Mouse (Mus musculus) heart, embryonic 15.5 days (tissue): ENCODE data around the gene Sh2d4b. TPM values are rescaled to one million over a fixed set of nuclear protein-coding genes. Genes with fewer than 3 reads are reported as not detected.

Source experiments
- ATAC-seq: fragments of 200-750 bp; cut with Nextera tagmentation; replicated peaks from 2 replicates; pipeline ENCODE4 v1.8.0; 2017; ENCODE audit warnings: low read depth, moderate TSS enrichment; ENCODE audit not compliant: insufficient number of reproducible peaks, insufficient read depth, low FRiP score
- H3K27ac ChIP-seq: fragments of 300-500 bp; sonication (generic); 2 replicates; pipeline ENCODE4 v1.5.1; 2015; ENCODE audit warnings: mild to moderate bottlenecking, inconsistent platforms
- H3K27me3 ChIP-seq: fragments of 300-500 bp; sonication (generic); 2 replicates; pipeline ENCODE4 v1.6.1; 2015; ENCODE audit warnings: inconsistent platforms
- H3K36me3 ChIP-seq: fragments of 300-500 bp; sonication (generic); 2 replicates; pipeline ENCODE4 v1.6.1; 2015; ENCODE audit warnings: mild to moderate bottlenecking, inconsistent platforms
- H3K4me1 ChIP-seq: fragments of 300-500 bp; sonication (generic); replicated peaks from 2 replicates; pipeline ENCODE4 v1.6.1; 2015; ENCODE audit warnings: inconsistent platforms
- H3K4me2 ChIP-seq: fragments of 300-500 bp; sonication (generic); 2 replicates; pipeline ENCODE4 v1.6.1; 2015; ENCODE audit warnings: inconsistent platforms, mild to moderate bottlenecking, moderate library complexity
- H3K4me3 ChIP-seq: fragments of 300-500 bp; sonication (generic); 2 replicates; pipeline ENCODE4 v1.5.1; 2015; ENCODE audit warnings: mild to moderate bottlenecking, inconsistent platforms
- H3K9ac ChIP-seq: fragments of 300-500 bp; sonication (generic); 2 replicates; pipeline ENCODE4 v1.6.1; 2015; ENCODE audit warnings: mild to moderate bottlenecking, inconsistent platforms
- H3K9me3 ChIP-seq: fragments of 300-500 bp; sonication (generic); replicated peaks from 2 replicates; pipeline ENCODE4 v1.6.1; 2016; ENCODE audit warnings: inconsistent platforms
- WGBS: fragments of 180-500 bp; shearing (Covaris S2); methylation state at CpG from one replicate; pipeline ENCODE4 v1.1.7; 2015; ENCODE audit warnings: mixed read lengths; 5-methylcytosine and 5-hydroxymethylcytosine counted together
- polyA plus RNA-seq: library from polyadenylated mRNA; unstranded; fragments of >200 nt; fragmentation: Nextera tagmentation; extraction: Ambion mirVana; gene quantifications from 2 replicates; pipeline ENCODE4 v1.2.1, GENCODE M21; 2015

Gene Sh2d4b
- polyA plus RNA-seq, 1 experiment from 2014 or later = 0.69 TPM

DNA sequence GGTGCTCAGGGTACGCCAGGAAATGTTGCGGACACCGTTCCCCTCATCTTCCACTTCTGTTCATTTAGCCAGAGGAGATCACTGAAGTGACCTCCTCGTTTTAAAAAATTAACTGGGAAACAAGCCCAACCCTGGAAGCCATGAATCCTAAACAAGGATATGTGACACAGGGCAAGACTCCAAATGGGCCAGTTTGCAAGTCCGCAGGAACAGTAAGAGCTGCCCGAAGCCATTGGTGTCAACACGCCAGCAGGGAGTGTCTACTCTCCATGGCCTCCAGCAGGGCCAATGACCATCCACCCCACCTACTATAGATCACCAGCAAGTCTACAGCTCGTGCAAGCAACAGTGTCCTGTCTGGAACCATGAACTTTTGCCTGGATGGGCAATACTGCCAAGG, 12.7 kb upstream of the Sh2d4b start:
- H3K36me3 ChIP-seq = peaks cover 33% of the 10 kb centered on the region; the same call in 1 of the 2 replicates
- peaks cover 19% of the 10 kb centered on the region for H3K4me1 ChIP-seq
- H3K9me3 ChIP-seq = no peaks in the 10 kb centered on the region
- no peak for ATAC-seq
- no peak overlapping the region for H3K9ac ChIP-seq
- H3K27ac ChIP-seq = no peak overlapping the region
- no peak overlapping the region for H3K4me3 ChIP-seq
- no peak overlapping the region for H3K4me2 ChIP-seq
- no peaks in the 10 kb centered on the region for H3K27me3 ChIP-seq
- WGBS = 87% methylated on average over 8 of the region's 8 CpGs

DNA sequence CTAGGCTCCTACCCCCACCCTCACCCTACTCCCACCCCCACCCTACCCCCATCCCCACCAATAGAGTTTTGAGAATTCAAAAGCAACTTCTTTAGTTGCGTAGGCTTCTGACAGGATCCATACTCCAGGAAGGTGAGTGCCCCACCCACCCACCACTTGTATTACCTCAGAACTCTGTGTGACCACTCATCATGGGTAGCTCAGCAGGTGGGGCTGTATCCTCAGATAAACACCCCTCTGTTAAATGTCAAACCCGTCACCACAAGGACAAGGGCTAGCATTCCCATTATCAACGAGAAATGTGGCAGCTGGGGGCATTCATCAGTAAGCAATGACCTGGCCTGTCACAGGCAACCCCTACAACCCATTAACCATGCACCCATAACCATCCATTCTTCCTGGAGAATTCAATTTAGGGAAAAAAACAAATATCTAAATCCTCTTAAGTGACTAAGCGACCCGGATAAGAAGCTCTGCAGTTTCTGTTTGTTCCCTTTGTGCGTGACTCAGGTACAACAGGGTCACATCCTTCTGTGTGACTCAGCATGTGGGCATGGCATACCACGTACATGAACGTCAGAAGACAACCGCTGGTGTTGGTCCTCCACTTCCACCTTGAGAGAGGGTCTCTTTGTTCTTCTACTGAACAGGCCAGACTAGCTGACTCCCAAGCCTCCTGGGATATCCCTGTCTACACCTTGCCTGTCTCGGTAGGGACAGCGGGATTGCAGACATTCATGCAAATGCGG, 9.4 kb upstream of the Sh2d4b start:
- H3K36me3 ChIP-seq = 0 out of 2 replicates have a peak, but pooled peaks cover 4% of the 10 kb centered on the region
- no peaks in the 10 kb centered on the region for H3K27me3 ChIP-seq
- WGBS = 68% methylated on average over 12 of the region's 12 CpGs
- H3K9me3 ChIP-seq = no peaks in the 10 kb centered on the region
- ATAC-seq = no peak
- no peak overlapping the region for H3K9ac ChIP-seq
- H3K4me3 ChIP-seq = no peak overlapping the region
- H3K4me2 ChIP-seq = no peak overlapping the region
- H3K4me1 ChIP-seq = peaks cover 17% of the 10 kb centered on the region
- H3K27ac ChIP-seq = no peak overlapping the region

DNA sequence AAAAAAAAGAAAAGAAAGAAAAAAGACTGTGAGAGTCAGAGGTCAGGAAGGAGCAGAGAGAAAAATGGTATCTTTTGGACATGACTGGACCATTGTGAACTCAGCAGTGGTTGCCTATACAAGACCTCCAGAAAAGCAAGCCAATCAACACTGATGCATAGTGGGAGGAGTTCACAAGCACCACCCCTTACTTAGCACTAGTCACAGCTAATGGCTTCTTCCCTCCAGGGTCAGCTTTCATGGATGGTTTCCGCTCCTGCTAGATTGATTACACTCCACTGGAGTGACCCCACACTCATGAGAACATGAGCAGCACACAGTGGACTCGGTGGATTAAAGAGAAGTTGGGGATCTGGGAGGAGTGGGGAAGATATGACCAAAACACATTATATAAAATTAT, 7.2 kb upstream of the Sh2d4b start:
- H3K36me3 ChIP-seq = no peaks in the 10 kb centered on the region
- 0 out of 2 replicates have a peak, but pooled peaks cover 3% of the 10 kb centered on the region for H3K4me1 ChIP-seq
- no peak overlapping the region for H3K4me3 ChIP-seq
- no peak overlapping the region; the same call in 1 of the 2 replicates for H3K27ac ChIP-seq
- no peaks in the 10 kb centered on the region for H3K9me3 ChIP-seq
- WGBS = 66% methylated on average over 2 of the region's 2 CpGs
- H3K27me3 ChIP-seq = no peaks in the 10 kb centered on the region
- H3K4me2 ChIP-seq = no peak overlapping the region
- H3K9ac ChIP-seq = no peak overlapping the region
- ATAC-seq = no peak

DNA sequence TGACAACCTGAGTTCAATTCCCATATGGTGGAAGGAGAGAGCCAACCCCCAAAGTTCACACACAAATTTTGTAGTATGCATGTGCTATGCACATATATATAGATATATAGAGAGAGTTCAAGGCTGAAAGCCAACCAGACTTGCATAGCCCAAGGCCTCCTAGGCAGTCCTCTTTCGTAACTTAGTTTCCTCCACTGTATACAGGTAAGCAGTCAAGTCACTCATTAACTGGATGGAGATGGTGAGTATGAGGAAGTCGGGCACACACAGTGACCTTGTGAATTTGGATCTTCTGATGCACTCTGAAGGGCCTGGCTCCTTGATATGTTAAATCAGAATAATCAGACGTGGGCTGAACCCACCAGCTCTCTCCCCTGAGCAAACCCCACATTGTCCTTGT, 4.8 kb upstream of the Sh2d4b start:
- no peak for ATAC-seq
- H3K4me3 ChIP-seq = no peak overlapping the region
- 84% methylated on average over 3 of the region's 3 CpGs for WGBS
- H3K9ac ChIP-seq = no peak overlapping the region
- H3K27ac ChIP-seq = no peak overlapping the region
- peaks cover 19% of the 10 kb centered on the region; the same call in 1 of the 2 replicates for H3K4me1 ChIP-seq
- H3K36me3 ChIP-seq = no peaks in the 10 kb centered on the region
- no peaks in the 10 kb centered on the region for H3K27me3 ChIP-seq
- no peaks in the 10 kb centered on the region for H3K9me3 ChIP-seq
- H3K4me2 ChIP-seq = no peak overlapping the region

DNA sequence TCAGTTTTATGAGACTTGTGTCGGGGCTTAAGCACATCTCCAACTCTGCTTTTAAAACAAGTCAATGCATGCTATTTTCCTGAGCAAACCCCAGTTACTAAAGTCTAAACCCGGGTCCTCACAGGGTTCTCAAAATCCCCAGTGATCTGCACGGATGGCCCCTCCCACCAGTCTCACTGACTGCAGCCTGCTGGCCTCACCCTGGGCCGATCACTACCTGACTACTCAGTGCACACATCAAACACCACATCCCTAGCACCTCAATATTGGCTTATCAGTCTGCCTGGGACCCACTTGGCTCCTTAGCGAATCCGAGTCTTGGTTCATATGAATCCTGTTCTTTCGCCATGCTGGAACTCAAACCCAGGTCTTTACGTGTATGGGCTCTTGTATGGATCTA, 2.6 kb upstream of the Sh2d4b start:
- Histone ChIP-seq H3K27me3 (no peaks in the 10 kb centered on the region), H3K9ac (no peak overlapping the region), H3K9me3 (no peaks in the 10 kb centered on the region), H3K4me2 (no peak overlapping the region), H3K4me3 (no peak overlapping the region), H3K27ac (no peak overlapping the region), H3K4me1 (peaks cover 16% of the 10 kb centered on the region; the same call in 1 of the 2 replicates), H3K36me3 (no peaks in the 10 kb centered on the region)
- 66% methylated on average over 8 of the region's 8 CpGs for WGBS
- no peak for ATAC-seq

DNA sequence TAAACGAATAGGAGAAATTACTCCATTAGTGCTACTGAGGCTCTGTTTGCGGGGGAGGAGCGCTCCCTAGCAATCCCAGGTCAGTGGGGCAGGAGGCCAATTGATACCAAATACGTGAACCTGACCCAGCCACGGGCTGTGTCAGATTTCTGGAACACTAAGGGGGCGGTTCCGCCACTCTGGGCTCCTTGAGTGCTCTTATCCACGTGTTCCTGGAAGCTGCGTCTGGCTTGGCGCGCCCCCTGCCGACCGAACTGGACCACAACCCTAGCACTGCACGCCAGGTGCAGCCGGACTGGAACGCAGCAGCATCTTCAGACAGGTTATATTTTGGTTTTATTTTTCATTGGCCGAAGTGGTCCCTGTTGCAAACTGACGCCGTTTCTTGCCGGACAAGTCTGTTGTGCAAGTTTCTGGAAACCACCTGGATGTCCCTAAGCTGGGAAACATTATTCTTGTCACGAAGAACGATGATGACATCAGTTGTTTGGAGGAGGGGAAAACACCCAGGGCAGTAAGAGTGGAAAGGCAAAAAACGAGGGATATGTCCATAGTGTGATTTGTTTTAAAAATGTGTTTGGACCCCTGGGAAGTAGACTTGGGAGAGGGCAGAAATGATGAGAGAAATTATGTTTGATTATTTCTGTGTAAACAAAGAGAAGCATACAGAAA, 1.6 kb upstream of the Sh2d4b start:
- Histone ChIP-seq H3K4me1 (peaks cover 16% of the 10 kb centered on the region; the same call in 1 of the 2 replicates), H3K4me2 (peak overlapping the region; percentile 55), H3K9me3 (no peaks in the 10 kb centered on the region), H3K36me3 (no peaks in the 10 kb centered on the region), H3K27ac (no peak overlapping the region), H3K4me3 (peak overlapping the region; percentile 11), H3K27me3 (no peaks in the 10 kb centered on the region), H3K9ac (no peak overlapping the region)
- 13% methylated on average over 23 of the region's 23 CpGs for WGBS
- ATAC-seq = peak; percentile 65

DNA sequence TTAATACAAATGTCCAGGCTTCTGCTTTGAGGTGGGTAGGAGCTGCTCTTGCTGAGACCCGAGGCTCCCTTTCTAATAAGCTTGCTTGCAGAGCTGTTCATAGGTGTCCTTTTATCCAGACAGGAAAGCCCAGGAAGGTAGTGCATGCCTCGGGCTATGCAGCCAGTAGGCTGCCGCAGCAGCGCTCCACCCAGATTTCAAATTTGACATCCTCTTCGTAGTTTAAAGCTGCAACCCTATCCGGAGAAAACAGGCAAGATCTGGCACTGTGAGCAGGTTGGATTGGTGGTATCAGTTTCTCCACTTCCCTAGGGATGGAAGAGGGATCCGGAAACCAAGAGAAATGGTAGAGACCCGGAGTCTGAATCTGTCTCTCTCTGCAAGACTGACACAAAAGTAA, 818 bp upstream of the Sh2d4b start:
- H3K27ac ChIP-seq = 0 out of 2 replicates have a peak overlapping the region, but pooled peaks have one; percentile 11

DNA sequence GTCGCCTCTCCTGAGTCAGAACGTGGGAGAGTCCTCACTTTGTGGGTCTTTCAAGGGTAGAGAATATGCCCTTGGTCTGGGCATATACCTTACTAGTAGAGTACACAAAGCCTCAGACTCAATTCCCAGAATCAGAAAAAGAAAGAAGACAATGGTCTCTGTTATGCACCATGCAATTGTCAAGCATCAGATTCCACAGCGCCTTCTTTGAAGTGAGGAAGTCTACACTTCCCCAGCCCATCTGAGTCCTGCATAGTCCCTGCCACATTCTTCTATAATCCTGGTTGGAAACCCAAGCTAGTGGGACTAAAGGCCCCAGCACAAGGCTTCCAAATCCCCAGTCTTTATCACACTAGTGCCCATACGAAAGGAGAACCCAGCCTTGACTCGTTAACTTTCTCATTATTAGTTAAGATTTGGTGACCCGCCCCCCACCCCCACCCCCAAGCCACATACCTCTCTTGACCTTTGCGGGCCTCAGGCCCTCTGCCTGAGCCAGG, 690 bp downstream of the Sh2d4b start:
- no peak overlapping the region for H3K4me3 ChIP-seq
- no peak for ATAC-seq
- no peak overlapping the region for H3K27ac ChIP-seq
- H3K27me3 ChIP-seq = no peaks in the 10 kb centered on the region
- H3K36me3 ChIP-seq = no peaks in the 10 kb centered on the region
- H3K9ac ChIP-seq = no peak overlapping the region
- WGBS = 86% methylated on average over 7 of the region's 7 CpGs
- no peaks in the 10 kb centered on the region for H3K9me3 ChIP-seq
- peaks cover 16% of the 10 kb centered on the region; the same call in 1 of the 2 replicates for H3K4me1 ChIP-seq
- H3K4me2 ChIP-seq = no peak overlapping the region

More for the DNA sequence above, 818 bp upstream of the Sh2d4b start:
- H3K4me1 ChIP-seq = peaks cover 16% of the 10 kb centered on the region; the same call in 1 of the 2 replicates
- H3K4me2 ChIP-seq = no peak overlapping the region
- no peaks in the 10 kb centered on the region for H3K9me3 ChIP-seq
- no peaks in the 10 kb centered on the region for H3K27me3 ChIP-seq
- no peak overlapping the region for H3K9ac ChIP-seq
- no peaks in the 10 kb centered on the region for H3K36me3 ChIP-seq
- ATAC-seq = no peak
- 57% methylated on average over 8 of the region's 8 CpGs for WGBS
- H3K4me3 ChIP-seq = no peak overlapping the region

DNA sequence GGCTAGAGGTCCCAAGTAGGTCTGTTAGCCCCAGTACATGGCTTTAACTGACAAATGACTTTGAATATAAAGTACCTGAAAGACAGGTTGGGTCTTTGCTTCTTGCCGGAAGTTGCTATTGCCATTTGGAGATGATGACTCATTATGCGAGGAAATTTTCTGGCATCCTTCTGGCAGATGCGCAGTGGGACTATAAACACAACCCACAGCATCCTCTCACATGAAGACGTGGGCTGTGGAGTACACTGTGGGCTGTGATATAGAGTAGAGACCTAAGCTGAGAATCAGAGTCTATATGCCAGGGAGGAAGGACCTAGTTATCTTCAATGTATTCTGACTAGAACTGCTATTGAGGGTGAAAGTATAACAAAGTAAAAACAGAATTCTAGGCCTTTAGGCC, 1.6 kb downstream of the Sh2d4b start:
- Histone ChIP-seq H3K4me1 (peaks cover 16% of the 10 kb centered on the region; the same call in 1 of the 2 replicates), H3K9me3 (no peaks in the 10 kb centered on the region), H3K4me2 (no peak overlapping the region), H3K27ac (no peak overlapping the region), H3K9ac (no peak overlapping the region), H3K36me3 (no peaks in the 10 kb centered on the region), H3K4me3 (no peak overlapping the region), H3K27me3 (no peaks in the 10 kb centered on the region)
- no peak for ATAC-seq
- 85% methylated on average over 4 of the region's 4 CpGs for WGBS

DNA sequence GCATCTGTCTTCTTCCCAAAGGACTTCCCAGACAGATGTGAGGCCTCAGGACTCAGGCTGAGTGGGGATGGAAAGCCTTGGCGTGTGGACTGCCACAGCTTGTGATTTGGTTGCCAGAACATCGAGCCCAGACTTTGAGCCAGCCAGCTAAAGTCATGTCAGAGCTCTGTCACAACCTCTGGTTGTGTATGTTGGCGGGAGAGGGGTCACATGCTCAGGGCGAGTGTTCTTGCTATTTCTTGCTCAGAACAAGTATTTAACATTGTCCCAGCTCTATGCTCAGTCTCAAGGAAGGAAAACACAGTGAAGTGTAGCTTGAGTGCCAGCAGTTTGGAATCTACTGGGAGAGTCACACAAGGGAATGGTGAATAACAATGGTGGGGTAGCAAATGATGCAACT, 3.4 kb downstream of the Sh2d4b start:
- WGBS = 65% methylated on average over 4 of the region's 4 CpGs
- no peak overlapping the region for H3K4me3 ChIP-seq
- no peak for ATAC-seq
- H3K36me3 ChIP-seq = no peaks in the 10 kb centered on the region
- H3K9me3 ChIP-seq = no peaks in the 10 kb centered on the region
- no peak overlapping the region for H3K4me2 ChIP-seq
- H3K27ac ChIP-seq = no peak overlapping the region
- peaks cover 25% of the 10 kb centered on the region for H3K4me1 ChIP-seq
- no peaks in the 10 kb centered on the region for H3K27me3 ChIP-seq
- H3K9ac ChIP-seq = no peak overlapping the region

DNA sequence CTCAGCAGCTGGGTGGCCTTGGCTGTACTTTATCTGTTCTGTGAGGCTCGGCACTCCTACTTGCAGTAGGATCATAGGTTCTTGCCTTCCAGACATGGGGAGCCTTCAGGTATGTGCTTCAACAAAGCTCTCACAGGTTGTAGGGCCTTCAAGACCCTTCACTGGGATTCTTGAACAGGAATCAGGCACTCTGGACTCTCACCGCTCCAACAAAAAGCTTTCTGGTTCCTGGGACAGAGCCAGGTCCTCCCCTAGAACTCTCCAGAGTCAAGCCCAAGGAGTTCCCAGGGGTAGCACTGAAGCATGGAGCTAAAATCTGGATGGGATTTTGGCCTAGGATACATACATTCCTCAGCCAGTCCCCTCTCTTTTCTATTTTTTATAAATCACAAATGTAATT, 3.9 kb downstream of the Sh2d4b start:
- Histone ChIP-seq H3K4me2 (no peak overlapping the region), H3K4me3 (no peak overlapping the region), H3K9me3 (no peaks in the 10 kb centered on the region), H3K9ac (no peak overlapping the region), H3K36me3 (no peaks in the 10 kb centered on the region), H3K4me1 (peaks cover 23% of the 10 kb centered on the region), H3K27ac (no peak overlapping the region), H3K27me3 (no peaks in the 10 kb centered on the region)
- 69% methylated on average over 2 of the region's 2 CpGs for WGBS
- no peak for ATAC-seq
